Mouse (Mus musculus) CH12.LX (cell line): ENCODE results near the gene Scpep1. TPM values are rescaled to one million over a fixed set of nuclear protein-coding genes. Genes with fewer than 3 reads are reported as not detected.

Source experiments
- DNase-seq: peaks from one replicate; pipeline ENCODE4 v3.0.0-alpha.2; 2013; ENCODE audit errors: extremely low read depth
- H3K27ac ChIP-seq: 2 replicates; pipeline ENCODE4 v1.5.1; 2012; ENCODE audit warnings: low read depth, mild to moderate bottlenecking, control low read depth, moderate library complexity; ENCODE audit not compliant: insufficient read depth
- H3K27me3 ChIP-seq: replicated peaks from 2 replicates; pipeline ENCODE3; 2012; ENCODE audit warnings: inconsistent platforms
- H3K36me3 ChIP-seq, 2 experiments: replicated peaks in 1 of 2; 2 replicates each; pipeline versions ENCODE3 to v1.6.1; 2012; ENCODE audit warnings: inconsistent platforms in 1 of 2, low read length in 1 of 2, mild to moderate bottlenecking in 1 of 2, mixed read lengths in 1 of 2, moderate library complexity in 1 of 2; ENCODE audit not compliant: control insufficient read depth in 1 of 2, insufficient read depth in 1 of 2
- H3K4me1 ChIP-seq, 2 experiments: 2 replicates each; pipeline ENCODE4 v1.6.1; 2012; ENCODE audit warnings: inconsistent platforms in 1 of 2, moderate library complexity in 1 of 2; ENCODE audit not compliant: insufficient read depth in 2 of 2, control insufficient read depth in 1 of 2
- H3K4me2 ChIP-seq: 2 replicates; pipeline ENCODE4 v1.6.1; 2012; ENCODE audit warnings: low read depth, mild to moderate bottlenecking, control low read depth; ENCODE audit not compliant: poor library complexity, insufficient read depth, severe bottlenecking
- H3K4me3 ChIP-seq, 3 experiments: fragments of 150-350 bp in 1 of 3; sonication (generic) in 1 of 3; replicated peaks in 1 of 3; 2 replicates each; pipeline versions ENCODE3 to v1.5.1; 2011 to 2012; ENCODE audit warnings: low read depth in 2 of 3, low read length in 2 of 3, mild to moderate bottlenecking in 2 of 3, moderate library complexity in 2 of 3, control low read depth in 1 of 3, improper control_type of control experiment in 1 of 3, inconsistent platforms in 1 of 3, mixed read lengths in 1 of 3; ENCODE audit not compliant: poor library complexity in 1 of 3
- H3K79me2 ChIP-seq: replicated peaks from 2 replicates; pipeline ENCODE4 v1.6.1; 2012; ENCODE audit warnings: mild to moderate bottlenecking, moderate library complexity; ENCODE audit not compliant: control insufficient read depth, poor library complexity, insufficient read depth, severe bottlenecking; ENCODE audit errors: extremely low read depth
- H3K9ac ChIP-seq: 2 replicates; pipeline ENCODE4 v1.6.1; 2012; ENCODE audit warnings: low read depth, mild to moderate bottlenecking, control low read depth, moderate library complexity; ENCODE audit not compliant: insufficient read depth
- H3K9me3 ChIP-seq: replicated peaks from 2 replicates; pipeline ENCODE3; 2012; ENCODE audit warnings: low read length, inconsistent platforms, mixed read lengths
- CHD1 ChIP-seq: IDR thresholded peaks from 2 replicates; pipeline ENCODE4 v1.6.1; 2012; ENCODE audit warnings: low read depth, low read length, improper control_type of control experiment, inconsistent platforms
- CHD2 ChIP-seq: IDR thresholded peaks from 2 replicates; pipeline ENCODE4 v1.6.1; 2011; ENCODE audit warnings: low read length, improper control_type of control experiment
- CTCF ChIP-seq, 2 experiments: IDR thresholded peaks in 1 of 2; conservative IDR thresholded peaks in 1 of 2; 2 replicates each; pipeline ENCODE4 v1.5.1; 2011 to 2012; ENCODE audit warnings: low read depth in 2 of 2, low read length in 2 of 2, improper control_type of control experiment in 1 of 2, inconsistent platforms in 1 of 2, mild to moderate bottlenecking in 1 of 2, moderate library complexity in 1 of 2
- E2F4 ChIP-seq: IDR thresholded peaks from 2 replicates; pipeline ENCODE4 v1.6.1; 2011; ENCODE audit warnings: low read depth, low read length, improper control_type of control experiment; ENCODE audit not compliant: insufficient replicate concordance
- ETS1 ChIP-seq: conservative IDR thresholded peaks from 2 replicates; pipeline ENCODE4 v1.6.1; 2012; ENCODE audit warnings: low read depth, mild to moderate bottlenecking, inconsistent platforms, low read length, improper control_type of control experiment, moderate library complexity
- GABPA ChIP-seq: IDR thresholded peaks from 2 replicates; pipeline ENCODE4 v1.6.1; 2012; ENCODE audit warnings: low read depth, low read length, improper control_type of control experiment, inconsistent platforms; ENCODE audit not compliant: insufficient replicate concordance
- IRF4 ChIP-seq: IDR thresholded peaks from 2 replicates; pipeline ENCODE4 v1.6.1; 2014; ENCODE audit warnings: low read depth, mild to moderate bottlenecking, inconsistent platforms, low read length, improper control_type of control experiment
- MAFK ChIP-seq: IDR thresholded peaks from 2 replicates; pipeline ENCODE4 v1.6.1; 2011; ENCODE audit warnings: low read length, improper control_type of control experiment; ENCODE audit not compliant: insufficient replicate concordance
- MEF2A ChIP-seq: IDR thresholded peaks from 2 replicates; pipeline ENCODE4 v1.6.1; 2014; ENCODE audit warnings: low read depth, mild to moderate bottlenecking, inconsistent platforms, low read length, improper control_type of control experiment, borderline replicate concordance
- MXI1 ChIP-seq: IDR thresholded peaks from 2 replicates; pipeline ENCODE4 v1.6.1; 2011; ENCODE audit warnings: mild to moderate bottlenecking, low read depth, low read length, improper control_type of control experiment
- MYC ChIP-seq: IDR thresholded peaks from 2 replicates; pipeline ENCODE4 v1.6.1; 2011; ENCODE audit warnings: low read depth, mild to moderate bottlenecking, improper control_type of control experiment, low read length
- NELFE ChIP-seq: IDR thresholded peaks from 2 replicates; pipeline ENCODE4 v1.6.1; 2011; ENCODE audit warnings: low read depth, low read length, improper control_type of control experiment
- NRF1 ChIP-seq: IDR thresholded peaks from 2 replicates; pipeline ENCODE4 v1.6.1; 2014; ENCODE audit warnings: low read depth, mild to moderate bottlenecking, inconsistent platforms, low read length, improper control_type of control experiment, moderate library complexity
- PAX5 ChIP-seq: IDR thresholded peaks from 2 replicates; pipeline ENCODE4 v1.6.1; 2012; ENCODE audit warnings: low read length, inconsistent platforms, mixed read lengths
- TBP ChIP-seq: conservative IDR thresholded peaks from 2 replicates; pipeline ENCODE4 v1.6.1; 2011; ENCODE audit warnings: low read depth, low read length, improper control_type of control experiment
- UBTF ChIP-seq: IDR thresholded peaks from 2 replicates; pipeline ENCODE4 v1.6.1; 2012; ENCODE audit warnings: low read depth, mild to moderate bottlenecking, inconsistent platforms, low read length, improper control_type of control experiment, moderate library complexity
- USF1 ChIP-seq: IDR thresholded peaks from 2 replicates; pipeline ENCODE4 v1.6.1; 2014; ENCODE audit warnings: low read depth, mild to moderate bottlenecking, inconsistent platforms, low read length, improper control_type of control experiment
- ZKSCAN1 ChIP-seq: IDR thresholded peaks from 2 replicates; pipeline ENCODE4 v1.6.1; 2012; ENCODE audit warnings: low read depth, inconsistent platforms, low read length, improper control_type of control experiment, borderline replicate concordance
- ZMIZ1 ChIP-seq: IDR thresholded peaks from 2 replicates; pipeline ENCODE4 v1.6.1; 2012; ENCODE audit warnings: low read depth, mild to moderate bottlenecking, inconsistent platforms, low read length, improper control_type of control experiment
- ZNF384 ChIP-seq: IDR thresholded peaks from 2 replicates; pipeline ENCODE4 v1.6.1; 2012; ENCODE audit warnings: low read depth, low read length, improper control_type of control experiment, inconsistent platforms
- dilution Hi-C: fragments of 300-500 bp; cut with MboI; formaldehyde crosslinking; loops from 2 replicates; pipeline ENCODE4 v1.14.3; 2020; ENCODE audit warnings: low sequenced_read_pairs; ENCODE audit not compliant: extremely low pct_unique_long_range_greater_than_20kb, extremely low pct_ligation_motif_present
- in situ Hi-C: fragments of 300-500 bp; cut with MboI; formaldehyde crosslinking; loops from 3 replicates; pipeline ENCODE4 v1.14.3; 2019; ENCODE audit warnings: low sequenced_read_pairs, low pct_ligation_motif_present, low pct_unique_long_range_greater_than_20kb, mixed read lengths
- polyA plus RNA-seq: library from polyadenylated mRNA; unstranded; fragments of >175 nt; gene quantifications from 2 replicates; pipeline ENCODE4 v1.2.1, GENCODE M21; 2012; ENCODE audit warnings: low read depth; ENCODE audit not compliant: insufficient read length
- total RNA-seq, 2 experiments: library from RNA; depleted of rRNA; stranded (reverse); fragments of 300-350 nt in 1 of 2; fragments of >200 nt in 1 of 2; gene quantifications; 2 replicates each; pipeline ENCODE4 v1.2.3; 2012 to 2014

Scpep1 gene
- total and polyA plus RNA-seq, 3 experiments = 84.5 to 210 (median 121) TPM

- TF ChIP-seq TBP = no peak
- TF ChIP-seq ZMIZ1 = no peak
- TF ChIP-seq MYC = peak; percentile 94
- TF ChIP-seq PAX5 = no peak
- peak; percentile 43; the same call in 1 of the 2 replicates for TF ChIP-seq IRF4
- TF ChIP-seq, all 38 proteins: peak for 11
Observed at GRCm38 (mm10) chr11:88993625-88994024, 38.4 kb upstream of the Scpep1 start (continued).

GRCm38 (mm10) chr11:88993186-88993585, 37.9 kb upstream of the Scpep1 start:
- H3K4me1 ChIP-seq = peaks cover 5 to 27% of the 10 kb centered on the region in 2 experiments; a peak in 2 of 4 replicates
- H3K9ac ChIP-seq = no peak overlapping the region
- peaks cover 9 to 28% of the 10 kb centered on the region in 2 experiments for H3K36me3 ChIP-seq
- H3K27me3 ChIP-seq = no peaks in the 10 kb centered on the region
- no peak for DNase-seq
- no peaks in the 10 kb centered on the region for H3K79me2 ChIP-seq
- no peak for TF ChIP-seq PAX5
- TF ChIP-seq MXI1 = no peak
- TF ChIP-seq CHD1 = no peak
- TF ChIP-seq GABPA = no peak
- TF ChIP-seq E2F4 = no peak
- TF ChIP-seq NRF1 = no peak
- TF ChIP-seq NELFE = no peak
- no peak for TF ChIP-seq USF1
- TF ChIP-seq IRF4 = no peak
- TF ChIP-seq TBP = no peak
- no peak for TF ChIP-seq UBTF
- TF ChIP-seq MEF2A = no peak
- TF ChIP-seq ZKSCAN1 = no peak
- no peak for TF ChIP-seq CTCF (conservative IDR thresholded peaks at IDR 0.05 in 1 of 2, IDR thresholded peaks at IDR 0.05 in 1 of 2; ENCODE audit: low read depth in 2 of 2, low read length in 2 of 2)
- TF ChIP-seq MAFK = no peak
- no peak for TF ChIP-seq ZNF384
- no peak for TF ChIP-seq CHD2
- TF ChIP-seq ETS1 = no peak
- dilution Hi-C loops (no loop called here), in situ Hi-C loops (loop anchor here (10.0 kb wide), 1 partner anchor 312 kb away; the partner anchor contains the start of gene Nog)
- H3K4me3 ChIP-seq = no peak overlapping the region
- no peak overlapping the region for H3K27ac ChIP-seq
- H3K9me3 ChIP-seq = no peaks in the 10 kb centered on the region
- H3K4me2 ChIP-seq = no peak overlapping the region
